Mouse (Mus musculus) heart, embryonic 13.5 days (tissue): ENCODE results near the gene Phf11c. TPM values are rescaled to one million over a fixed set of nuclear protein-coding genes. Genes with fewer than 3 reads are reported as not detected.
"Not testable (repeated sequence)": the region's sequence is repeated elsewhere in the genome, so short reads cannot be mapped to it uniquely, and the experiment has no call there.

ENCODE experiments used
- ATAC-seq: fragments of 200-750 bp; cut with Nextera tagmentation; 2 replicates; pipeline ENCODE4 v1.8.0; 2017; ENCODE audit warnings: moderate TSS enrichment; ENCODE audit not compliant: insufficient number of reproducible peaks, low FRiP score, low TSS enrichment; ENCODE audit errors: extremely low read depth
- H3K27ac ChIP-seq: fragments of 300-500 bp; sonication (generic); replicated peaks from 2 replicates; pipeline ENCODE4 v1.5.1; 2015; ENCODE audit warnings: moderate library complexity, mild to moderate bottlenecking, inconsistent platforms
- H3K27me3 ChIP-seq: fragments of 300-500 bp; sonication (generic); replicated peaks from 2 replicates; pipeline ENCODE4 v1.6.1; 2015; ENCODE audit warnings: mild to moderate bottlenecking, inconsistent platforms
- H3K36me3 ChIP-seq: fragments of 300-500 bp; sonication (generic); 2 replicates; pipeline ENCODE4 v1.6.1; 2015; ENCODE audit warnings: mild to moderate bottlenecking, inconsistent platforms
- H3K4me1 ChIP-seq: fragments of 300-500 bp; sonication (generic); 2 replicates; pipeline ENCODE4 v1.6.1; 2015; ENCODE audit warnings: inconsistent platforms
- H3K4me2 ChIP-seq: fragments of 300-500 bp; sonication (generic); 2 replicates; pipeline ENCODE4 v1.6.1; 2015; ENCODE audit warnings: inconsistent platforms, mild to moderate bottlenecking, moderate library complexity
- H3K4me3 ChIP-seq: fragments of 300-500 bp; sonication (generic); 2 replicates; pipeline ENCODE4 v1.5.1; 2015; ENCODE audit warnings: moderate library complexity, mild to moderate bottlenecking, inconsistent platforms
- H3K9ac ChIP-seq: fragments of 300-500 bp; sonication (generic); 2 replicates; pipeline ENCODE4 v1.6.1; 2015; ENCODE audit warnings: inconsistent platforms, mild to moderate bottlenecking, moderate library complexity
- H3K9me3 ChIP-seq: fragments of 300-500 bp; sonication (generic); 2 replicates; pipeline ENCODE4 v1.6.1; 2016; ENCODE audit warnings: inconsistent platforms
- WGBS: fragments of 180-500 bp; shearing (Covaris S2); methylation state at CpG from one replicate; pipeline ENCODE4 v1.1.7; 2015; ENCODE audit warnings: mixed read lengths; 5-methylcytosine and 5-hydroxymethylcytosine counted together
- polyA plus RNA-seq: library from polyadenylated mRNA; unstranded; fragments of >200 nt; fragmentation: Nextera tagmentation; extraction: Ambion mirVana; gene quantifications from 2 replicates; pipeline ENCODE4 v1.2.1, GENCODE M21; 2015

Gene Phf11c
- polyA plus RNA-seq, 1 experiment from 2014 or later, result 0.41 TPM

GRCm38 (mm10) chr14:59414979-59415378 is 19.8 kb upstream of the Phf11c start:
- H3K4me3 ChIP-seq, H3K9me3 ChIP-seq, ATAC-seq, H3K27me3 ChIP-seq, H3K4me1 ChIP-seq, H3K9ac ChIP-seq, H3K4me2 ChIP-seq, H3K27ac ChIP-seq: not testable (repeated sequence)
- WGBS, result 93% methylated on average over 2 of the region's 2 CpGs
- peaks cover 41% of the 10 kb centered on the region for H3K36me3 ChIP-seq

GRCm38 (mm10) chr14:59396999-59397398 is 1.8 kb upstream of the Phf11c start:
- Histone ChIP-seq H3K36me3 (0 out of 2 replicates have a peak, but pooled peaks cover 7% of the 10 kb centered on the region), H3K9ac (no peak overlapping the region), H3K27me3 (no peaks in the 10 kb centered on the region), H3K27ac (no peak overlapping the region), H3K4me3 (no peak overlapping the region), H3K4me2 (no peak overlapping the region), H3K4me1 (no peaks in the 10 kb centered on the region), H3K9me3 (no peaks in the 10 kb centered on the region)
- WGBS, result 69% methylated on average over 2 of the region's 2 CpGs
- no peak for ATAC-seq

GRCm38 (mm10) chr14:59390181-59390580 is 5.0 kb downstream of the Phf11c start:
- not testable (repeated sequence) for ATAC-seq, H3K36me3 ChIP-seq, H3K9ac ChIP-seq, H3K4me1 ChIP-seq, H3K4me3 ChIP-seq, H3K27me3 ChIP-seq, H3K9me3 ChIP-seq, H3K4me2 ChIP-seq, H3K27ac ChIP-seq
- 60% methylated on average over 4 of the region's 4 CpGs for WGBS

GRCm38 (mm10) chr14:59389532-59389931 is 5.6 kb downstream of the Phf11c start:
- Histone ChIP-seq H3K9ac (no peak overlapping the region), H3K4me1 (no peaks in the 10 kb centered on the region), H3K4me2 (no peak overlapping the region), H3K4me3 (no peak overlapping the region), H3K27ac (no peak overlapping the region), H3K36me3 (no peaks in the 10 kb centered on the region), H3K9me3 (no peaks in the 10 kb centered on the region), H3K27me3 (no peaks in the 10 kb centered on the region)
- 54% methylated on average over 1 of the region's 1 CpGs for WGBS
- ATAC-seq, result no peak

GRCm38 (mm10) chr14:59370348-59371068 is 24.7 kb downstream of the Phf11c start:
- Histone ChIP-seq H3K9ac (no peak overlapping the region), H3K4me1 (peaks cover 10% of the 10 kb centered on the region), H3K27ac (no peak overlapping the region), H3K4me2 (no peak overlapping the region), H3K36me3 (no peaks in the 10 kb centered on the region), H3K27me3 (no peaks in the 10 kb centered on the region), H3K9me3 (peaks cover 5% of the 10 kb centered on the region; the same call in 1 of the 2 replicates), H3K4me3 (no peak overlapping the region)
- ATAC-seq, result no peak
- WGBS, result 81% methylated on average over 25 of the region's 25 CpGs

- Histone ChIP-seq H3K36me3 (no peaks in the 10 kb centered on the region), H3K4me1 (peaks cover 15% of the 10 kb centered on the region), H3K9me3 (peaks cover 4% of the 10 kb centered on the region; the same call in 1 of the 2 replicates), H3K27ac (no peak overlapping the region), H3K4me2 (no peak overlapping the region), H3K9ac (no peak overlapping the region), H3K4me3 (no peak overlapping the region), H3K27me3 (no peaks in the 10 kb centered on the region)
- WGBS, result 58% methylated on average over 8 of the region's 8 CpGs
- ATAC-seq, result no peak
Measured at GRCm38 (mm10) chr14:59366386-59367105, 28.6 kb downstream of the Phf11c start.

GRCm38 (mm10) chr14:59365244-59365644 is 29.9 kb downstream of the Phf11c start, which contains the start of gene Phf11d:
Gene Phf11d (minus strand): TSS chr14:59365470.
- no peak for ATAC-seq
- Histone ChIP-seq H3K27me3 (no peaks in the 10 kb centered on the region), H3K27ac (peak within 1 kb of the TSS; percentile 43), H3K36me3 (no peaks in the 10 kb centered on the region), H3K9me3 (no peaks in the 10 kb centered on the region), H3K4me2 (peak within 1 kb of the TSS; percentile 24), H3K4me1 (peaks cover 15% of the 10 kb centered on the region), H3K4me3 (no peak within 1 kb of the TSS), H3K9ac (no peak within 1 kb of the TSS)
- 59% methylated on average over 6 of the region's 6 CpGs for WGBS

GRCm38 (mm10) chr14:59341189-59341588 is 54.0 kb downstream of the Phf11c start, which contains the start of gene Phf11b:
Gene Phf11b (minus strand): TSS chr14:59341351.
- not testable (repeated sequence) for H3K4me3 ChIP-seq, H3K27me3 ChIP-seq, H3K9me3 ChIP-seq, ATAC-seq, H3K9ac ChIP-seq, H3K27ac ChIP-seq, H3K4me1 ChIP-seq, H3K4me2 ChIP-seq, H3K36me3 ChIP-seq
- 46% methylated on average over 1 of the region's 1 CpGs for WGBS

- Histone ChIP-seq H3K9ac (no peak overlapping the region), H3K27me3 (no peaks in the 10 kb centered on the region), H3K4me3 (no peak overlapping the region), H3K36me3 (no peaks in the 10 kb centered on the region), H3K4me1 (no peaks in the 10 kb centered on the region), H3K9me3 (no peaks in the 10 kb centered on the region), H3K4me2 (no peak overlapping the region), H3K27ac (no peak overlapping the region)
- ATAC-seq, result no peak
- WGBS, result 79% methylated on average over 1 of the region's 1 CpGs
Measured at GRCm38 (mm10) chr14:59339541-59339940, 55.6 kb downstream of the Phf11c start.

- not testable (repeated sequence) for H3K4me1 ChIP-seq, H3K9me3 ChIP-seq, ATAC-seq, H3K9ac ChIP-seq, H3K4me2 ChIP-seq, H3K27ac ChIP-seq, H3K27me3 ChIP-seq, H3K36me3 ChIP-seq, H3K4me3 ChIP-seq
- WGBS, result 72% methylated on average over 3 of the region's 3 CpGs
Measured at GRCm38 (mm10) chr14:59336056-59336455, 59.1 kb downstream of the Phf11c start.
